10 mouse cellular contexts compared by ENCODE assay signal in genomic region chr10:80412656-80413541, GRCm38 (mm10). TPM values are rescaled to one million over a fixed set of nuclear protein-coding genes. Genes with fewer than 3 reads are reported as not detected.
DNase-seq lines count a peak whose midpoint lies in the region; ATAC-seq and TF ChIP-seq lines count a peak whose summit lies in the region.
"Had no signal": no experiment of that assay in that cellular context is flagged by ENCODE, and none has a peak within 500 bp of the region (broad histone marks: within the 10 kb centered on the region; RNA-seq: fewer than 3 reads in every experiment).

No protein-coding gene starts in this region.

- peak; percentile 97 for DNase-seq in heart, adult 11 months
- peak; percentile 92 for DNase-seq in brain, adult 2 months (ENCODE audit: low read depth, low spot score)
- peak; percentile 70 to 71 for DNase-seq in frontal cortex, postnatal 36 days (ENCODE audit: low spot score in 2 of 2)
- peak; percentile 79 to 82 for DNase-seq in layer of hippocampus, adult 2 months (ENCODE audit: low spot score in 2 of 2)

- no peak overlapping the region for H3K27ac ChIP-seq in heart, embryonic 11.5 days (ENCODE audit: low read depth, low read length)
- peak overlapping the region; percentile 87 for H3K27ac ChIP-seq in layer of hippocampus, adult 2 months
- H3K27ac ChIP-seq in neural tube, embryonic 15.5 days (replicated peaks) = peak overlapping the region; percentile 55; the same call in 1 of the 2 replicates
- no peak overlapping the region for H3K27ac ChIP-seq in kidney, embryonic 16.5 days (ENCODE audit: low read length)
- H3K27ac ChIP-seq: embryonic facial prominence, embryonic 12.5 days; limb, embryonic 13.5 days had no signal

- no peak for ATAC-seq in heart, embryonic 11.5 days (replicated peaks; ENCODE audit: insufficient number of reproducible peaks, low FRiP score, low TSS enrichment)
- ATAC-seq in neural tube, embryonic 15.5 days (ENCODE audit: low FRiP score) = peak; percentile 38; the same call in 1 of the 2 replicates
- ATAC-seq in CD4-positive, CD25-positive, alpha-beta regulatory T cell, adult 4 months = no peak
- no peak for ATAC-seq in kidney, embryonic 16.5 days (ENCODE audit: low FRiP score, low TSS enrichment)

- no peak overlapping the region for H3K4me2 ChIP-seq in heart, embryonic 11.5 days
- H3K4me2 ChIP-seq in neural tube, embryonic 15.5 days = no peak overlapping the region
- no peak overlapping the region for H3K4me2 ChIP-seq in kidney, embryonic 16.5 days (replicated peaks; ENCODE audit: low read depth, low read length)
- H3K4me2 ChIP-seq: embryonic facial prominence, embryonic 12.5 days; limb, embryonic 13.5 days had no signal

- no peak overlapping the region for H3K9ac ChIP-seq in heart, embryonic 11.5 days (ENCODE audit: low read depth, low read length)
- H3K9ac ChIP-seq in neural tube, embryonic 15.5 days (replicated peaks) = no peak overlapping the region
- no peak overlapping the region for H3K9ac ChIP-seq in kidney, embryonic 16.5 days (replicated peaks; ENCODE audit: low read length)
- H3K9ac ChIP-seq: embryonic facial prominence, embryonic 12.5 days; limb, embryonic 13.5 days had no signal

- H3K27me3 ChIP-seq in heart, embryonic 11.5 days (ENCODE audit: control insufficient read depth, insufficient read depth, low read length) = no peaks in the 10 kb centered on the region
- H3K27me3 ChIP-seq in neural tube, embryonic 15.5 days (replicated peaks) = no peaks in the 10 kb centered on the region
- H3K27me3 ChIP-seq in kidney, embryonic 16.5 days (ENCODE audit: insufficient read depth, low read length) = no peaks in the 10 kb centered on the region
- H3K27me3 ChIP-seq: embryonic facial prominence, embryonic 12.5 days; limb, embryonic 13.5 days had no signal

- TF ChIP-seq CTCF in layer of hippocampus, adult 2 months (conservative IDR thresholded peaks at IDR 0.05) = no peak

- no peaks in the 10 kb centered on the region for H3K4me1 ChIP-seq in heart, embryonic 11.5 days (ENCODE audit: control insufficient read depth, insufficient read depth, low read length)
- no peaks in the 10 kb centered on the region for H3K4me1 ChIP-seq in neural tube, embryonic 15.5 days
- H3K4me1 ChIP-seq in kidney, embryonic 16.5 days (ENCODE audit: insufficient read depth, low read length) = peaks cover 3% of the 10 kb centered on the region; the same call in 1 of the 2 replicates

- WGBS in heart, embryonic 11.5 days (ENCODE audit: insufficient replicate concordance) = 90% methylated on average over 43 of the region's 44 CpGs
- WGBS in neural tube, embryonic 15.5 days = 78% methylated on average over 44 of the region's 44 CpGs
- WGBS in kidney, embryonic 16.5 days = 86% methylated on average over 37 of the region's 44 CpGs

- H3K9me3 ChIP-seq in heart, embryonic 11.5 days (replicated peaks; ENCODE audit: control insufficient read depth, low read length) = no peaks in the 10 kb centered on the region
- H3K9me3 ChIP-seq in neural tube, embryonic 15.5 days (replicated peaks) = no peaks in the 10 kb centered on the region
- no peaks in the 10 kb centered on the region for H3K9me3 ChIP-seq in kidney, embryonic 16.5 days (ENCODE audit: low read length)
- H3K9me3 ChIP-seq: embryonic facial prominence, embryonic 12.5 days; limb, embryonic 13.5 days had no signal

- H3K4me3 ChIP-seq in heart, embryonic 11.5 days (ENCODE audit: low read depth, low read length) = no peak overlapping the region
- H3K4me3 ChIP-seq in layer of hippocampus, adult 2 months = peak overlapping the region; percentile 6; the same call in 1 of the 2 replicates
- no peak overlapping the region for H3K4me3 ChIP-seq in neural tube, embryonic 15.5 days (replicated peaks)
- H3K4me3 ChIP-seq in kidney, embryonic 16.5 days (ENCODE audit: low read length) = no peak overlapping the region
- H3K4me3 ChIP-seq: embryonic facial prominence, embryonic 12.5 days; limb, embryonic 13.5 days had no signal

- peaks cover 72% of the 10 kb centered on the region for H3K36me3 ChIP-seq in heart, embryonic 11.5 days (ENCODE audit: control insufficient read depth, insufficient read depth, low read length)
- H3K36me3 ChIP-seq in neural tube, embryonic 15.5 days = peaks cover 91% of the 10 kb centered on the region
- H3K36me3 ChIP-seq in kidney, embryonic 16.5 days (ENCODE audit: insufficient read depth, low read length) = peaks cover 91% of the 10 kb centered on the region

RNA-seq across cellular contexts. Expression of gene Uqcr11, which starts 6.3 kb away (rescaled TPM):
- polyA plus RNA-seq in heart, embryonic 11.5 days (2014; fragmentation: Nextera tagmentation; extraction: Ambion mirVana) = 1,161 and 1,177 TPM in 2 replicates
- 100 to 1,000 TPM; 404 to 413 TPM for total RNA-seq in layer of hippocampus, adult 2 months (2021)
- 731 and 790 TPM in 2 replicates for polyA plus RNA-seq in neural tube, embryonic 15.5 days (2015; fragmentation: Nextera tagmentation; extraction: Ambion mirVana)
- 100 to 1,000 TPM; 268 to 337 TPM for polyA plus RNA-seq in CD4-positive, CD25-positive, alpha-beta regulatory T cell, adult 4 months (2017; shearing (Covaris generic))
- 840 and 906 TPM in 2 replicates for polyA plus RNA-seq in kidney, embryonic 16.5 days (2015; fragmentation: Nextera tagmentation; extraction: Ambion mirVana)

RNA-seq across cellular contexts. Expression of gene Mbd3, which starts 13.5 kb away (rescaled TPM):
- polyA plus RNA-seq in heart, embryonic 11.5 days (2014; fragmentation: Nextera tagmentation; extraction: Ambion mirVana) = 151 and 171 TPM in 2 replicates
- 100 to 1,000 TPM; 147 to 149 TPM for total RNA-seq in layer of hippocampus, adult 2 months (2021)
- polyA plus RNA-seq in neural tube, embryonic 15.5 days (2015; fragmentation: Nextera tagmentation; extraction: Ambion mirVana) = 195 and 209 TPM in 2 replicates
- 10 to 100 TPM; 26.7 to 27.2 TPM for polyA plus RNA-seq in CD4-positive, CD25-positive, alpha-beta regulatory T cell, adult 4 months (2017; shearing (Covaris generic))
- polyA plus RNA-seq in kidney, embryonic 16.5 days (2015; fragmentation: Nextera tagmentation; extraction: Ambion mirVana) = 266 and 277 TPM in 2 replicates

RNA-seq across cellular contexts. Expression of gene Tcf3, which starts 20.5 kb away (rescaled TPM):
- polyA plus RNA-seq in heart, embryonic 11.5 days (2014; fragmentation: Nextera tagmentation; extraction: Ambion mirVana) = 66.1 and 69.8 TPM in 2 replicates
- total RNA-seq in layer of hippocampus, adult 2 months (2021) = 10 to 100 TPM; 27.6 to 31.6 TPM
- polyA plus RNA-seq in neural tube, embryonic 15.5 days (2015; fragmentation: Nextera tagmentation; extraction: Ambion mirVana) = 33.4 and 51.7 TPM in 2 replicates
- 1 to 10 TPM; 7.5 to 8.5 TPM for polyA plus RNA-seq in CD4-positive, CD25-positive, alpha-beta regulatory T cell, adult 4 months (2017; shearing (Covaris generic))
- 118 and 126 TPM in 2 replicates for polyA plus RNA-seq in kidney, embryonic 16.5 days (2015; fragmentation: Nextera tagmentation; extraction: Ambion mirVana)

RNA-seq across cellular contexts. Expression of gene Mex3d, which starts 25.4 kb away (rescaled TPM):
- 4.0 and 6.4 TPM in 2 replicates for polyA plus RNA-seq in heart, embryonic 11.5 days (2014; fragmentation: Nextera tagmentation; extraction: Ambion mirVana)
- total RNA-seq in layer of hippocampus, adult 2 months (2021) = 10 to 100 TPM; 15.5 to 17.1 TPM
- 9.1 and 14.0 TPM in 2 replicates for polyA plus RNA-seq in neural tube, embryonic 15.5 days (2015; fragmentation: Nextera tagmentation; extraction: Ambion mirVana)
- 1 to 10 TPM in 1 of 2 experiments, not detected in 1; 1.3 TPM for polyA plus RNA-seq in CD4-positive, CD25-positive, alpha-beta regulatory T cell, adult 4 months (2017; shearing (Covaris generic))
- 3.8 and 5.1 TPM in 2 replicates for polyA plus RNA-seq in kidney, embryonic 16.5 days (2015; fragmentation: Nextera tagmentation; extraction: Ambion mirVana)

RNA-seq across cellular contexts. Expression of gene Plk5, which starts 56.6 kb away (rescaled TPM):
- not detected in 2 replicates for polyA plus RNA-seq in heart, embryonic 11.5 days (2014; fragmentation: Nextera tagmentation; extraction: Ambion mirVana)
- 10 to 100 TPM; 33.4 to 36.6 TPM for total RNA-seq in layer of hippocampus, adult 2 months (2021)
- polyA plus RNA-seq in neural tube, embryonic 15.5 days (2015; fragmentation: Nextera tagmentation; extraction: Ambion mirVana) = 3.9 and 6.1 TPM in 2 replicates
- not detected for polyA plus RNA-seq in CD4-positive, CD25-positive, alpha-beta regulatory T cell, adult 4 months (2017; shearing (Covaris generic))
- 0.97 and 1.2 TPM in 2 replicates for polyA plus RNA-seq in kidney, embryonic 16.5 days (2015; fragmentation: Nextera tagmentation; extraction: Ambion mirVana)

Comparison
In these comparisons a context has a peak if more than half of its experiments do, and no peak if none do; other contexts are left out.
1. H3K27ac ChIP-seq: peak in layer of hippocampus, adult 2 months (single experiment) and neural tube, embryonic 15.5 days (single experiment); none in heart, embryonic 11.5 days (single experiment) and kidney, embryonic 16.5 days (single experiment).
2. Peak in every context shown above with its lines, with median percentiles within 50 percentile points of each other: DNase-seq.